ENCODE assay signal across 10 mouse cellular contexts in the genomic region with DNA sequence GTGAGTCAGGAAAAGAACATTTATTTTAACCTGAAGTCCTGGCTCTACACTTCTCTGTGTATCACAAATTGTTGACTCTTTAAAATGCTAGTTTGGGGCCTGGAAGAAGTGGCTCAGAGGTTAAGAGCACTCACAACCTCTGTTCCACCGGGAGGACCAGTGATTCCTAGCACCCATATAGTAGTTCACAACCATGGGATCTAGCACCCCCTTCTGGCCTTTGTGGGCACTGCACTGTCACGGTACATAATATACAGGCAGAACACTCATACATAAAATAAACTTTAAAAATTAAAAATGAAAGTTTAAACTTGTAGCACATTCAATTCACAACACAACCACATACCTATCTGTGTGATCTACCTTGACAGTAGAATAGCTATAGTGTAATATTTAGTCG. TPM values are rescaled to one million over a fixed set of nuclear protein-coding genes. Genes with fewer than 3 reads are reported as not detected.
DNase-seq lines count a peak whose midpoint lies in the region; ATAC-seq and TF ChIP-seq lines count a peak whose summit lies in the region.
"Had no signal": no experiment of that assay in that cellular context is flagged by ENCODE, and none has a peak within 500 bp of the region (broad histone marks: within the 10 kb centered on the region; RNA-seq: fewer than 3 reads in every experiment).

No protein-coding gene starts in this region.

- peak; percentile 44 for DNase-seq in gastrocnemius, postnatal 10 days
- no peak for DNase-seq in gastrocnemius, postnatal 36 days
- DNase-seq in 416B (ENCODE audit: low read depth) (peak; percentile 68), Patski (ENCODE audit: low read depth, low spot score) (no peak)
- DNase-seq in left cerebral cortex, adult 9 months (ENCODE audit: low spot score in 2 of 2) = no peak
- DNase-seq in left cerebral cortex, postnatal 36 days (ENCODE audit: low spot score in 2 of 2) = no peak

- in situ Hi-C loops in Patski (cut with MboI; ENCODE audit: low pct_unique_long_range_greater_than_20kb) = loop anchor here (10.0 kb wide), 1 partner anchor 367 kb away; no protein-coding TSS in a partner anchor

- no peaks in the 10 kb centered on the region for H3K27me3 ChIP-seq in Patski
- H3K27me3 ChIP-seq: embryonic facial prominence, embryonic 12.5 days; stomach, embryonic 15.5 days had no signal

- CTCF ChIA-PET in Patski (lab: Charles Lee) = interaction anchor here (1.0 to 1.1 kb wide), 2 partner anchors 38 to 368 kb away, joined by 3 read pairs; no protein-coding TSS in a partner anchor

- no peak for ATAC-seq in Patski
- ATAC-seq in erythroid progenitor cell, adult 5-6 weeks (replicated peaks; ENCODE audit: low FRiP score, poor library complexity, severe bottlenecking) = peak; percentile 62; the same call in 1 of the 2 replicates
- 0 out of 2 replicates have a peak, but pooled peaks have one; percentile 55 for ATAC-seq in neutrophil, adult 5-6 weeks (ENCODE audit: extremely low read depth, insufficient number of reproducible peaks, low FRiP score, poor library complexity, severe bottlenecking)

- intact Hi-C loops in gastrocnemius, postnatal 36 days (cut with DNase I) = no loop called here
- intact Hi-C loops in left cerebral cortex, postnatal 36 days (cut with DNase I) = no loop called here

- TF ChIP-seq CTCF in Patski (IDR thresholded peaks at IDR 0.05) = peak; percentile 86

- POLR2A ChIA-PET in Patski (lab: Charles Lee) = no interaction called here

RNA-seq across cellular contexts. Expression of a gene that starts 53.9 kb away (rescaled TPM):
- 100 to 1,000 TPM in 1 of 2 experiments, 10 to 100 TPM in 1; 96.4 to 101 TPM for total RNA-seq in gastrocnemius, postnatal 10 days (2021)
- 100 to 1,000 TPM in 1 of 2 experiments, 10 to 100 TPM in 1; 99.8 to 105 TPM for total RNA-seq in gastrocnemius, postnatal 36 days (2021)
- polyA plus RNA-seq in Patski (2021) = 172 TPM
- 158 and 188 TPM in 2 replicates for total RNA-seq in erythroid progenitor cell, adult 5-6 weeks (2015; ENCODE audit: low replicate concordance)
- total RNA-seq in erythroid progenitor cell, adult 5-6 weeks (2017; ENCODE audit: low replicate concordance) = 102 and 103 TPM in 2 replicates
- total RNA-seq in neutrophil, adult 5-6 weeks (2017) = 68.6 and 72.2 TPM in 2 replicates
- 100 to 1,000 TPM; 105 to 119 TPM for total RNA-seq in left cerebral cortex, postnatal 36 days (2021)

Comparison
In these comparisons a context has a peak if more than half of its experiments do, and no peak if none do; other contexts are left out.
1. DNase-seq: peak in gastrocnemius, postnatal 10 days (single experiment) and 416B (single experiment); none in gastrocnemius, postnatal 36 days (0 of 2), Patski (single experiment), left cerebral cortex, adult 9 months (0 of 2) and left cerebral cortex, postnatal 36 days (0 of 2).